Mouse (Mus musculus): ENCODE data around the gene Gm10666. TPM values are rescaled to one million over a fixed set of nuclear protein-coding genes. Genes with fewer than 3 reads are reported as not detected.
"Not testable (repeated sequence)": the region's sequence is repeated elsewhere in the genome, so short reads cannot be mapped to it uniquely, and the experiment has no call there.

Gm10666 gene
- polyA plus RNA-seq (2014; fragmentation: Nextera tagmentation; extraction: Ambion mirVana) = not detected in 2 replicates

DNA sequence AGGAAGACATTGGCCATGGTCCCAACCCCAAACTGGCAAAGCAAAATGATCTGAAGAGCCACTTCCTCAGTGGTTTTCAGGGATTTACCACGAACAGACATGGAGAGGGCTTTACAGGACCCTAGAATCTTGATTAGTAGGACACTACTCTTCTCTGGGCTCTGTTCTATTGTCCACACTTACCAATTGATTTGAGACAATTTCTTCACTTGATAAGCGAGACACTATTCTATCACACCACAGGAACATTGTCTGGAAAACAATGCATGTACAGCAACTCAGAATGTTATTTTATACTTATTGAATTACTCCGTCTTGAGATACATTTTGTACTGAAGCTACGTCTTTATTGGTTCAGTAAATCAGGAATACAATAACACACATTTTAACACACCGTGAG lies at the start of gene Gm10666:
Gene Gm10666, minus strand, starts transcription at position 101 of the 400 bp plus-strand sequence.
- H3K4me2 ChIP-seq; H3K36me3 ChIP-seq (ENCODE audit: insufficient read depth); H3K27me3 ChIP-seq (ENCODE audit: insufficient read depth, low read length); H3K4me1 ChIP-seq (ENCODE audit: insufficient read depth); H3K9ac ChIP-seq; H3K9me3 ChIP-seq (ENCODE audit: low read depth, low read length); H3K27ac ChIP-seq (ENCODE audit: low read depth); ATAC-seq (ENCODE audit: insufficient read depth); H3K4me3 ChIP-seq (ENCODE audit: low read depth, low read length); DNase-seq: not testable (repeated sequence)
- no CpG with 5 or more reads among the region's 5 CpGs for WGBS

DNA sequence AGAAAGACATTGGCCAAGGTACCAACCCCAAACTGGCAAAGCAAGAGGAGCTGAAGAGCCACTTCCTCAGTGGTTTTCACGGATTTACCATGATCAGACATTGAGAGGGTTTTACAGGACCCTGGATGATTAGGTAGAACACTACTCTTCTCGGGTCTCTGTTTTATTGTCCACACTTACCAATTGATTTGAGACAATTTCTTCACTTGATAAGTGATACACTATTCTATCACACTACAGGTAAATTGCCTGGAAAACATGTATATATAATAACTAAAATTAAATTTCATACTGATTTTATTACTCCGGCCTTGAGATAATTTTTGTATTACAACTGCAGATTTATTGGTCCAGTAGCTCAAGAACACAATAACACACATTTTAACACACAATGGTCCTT lies 29.4 kb upstream of the Gm10666 start, which contains the start of gene Vmn1r142:
Gene Vmn1r142, minus strand, starts transcription at position 101 of the 400 bp plus-strand sequence.
- not testable (repeated sequence) for DNase-seq; H3K36me3 ChIP-seq (ENCODE audit: insufficient read depth); H3K4me1 ChIP-seq (ENCODE audit: insufficient read depth); ATAC-seq (ENCODE audit: insufficient read depth); H3K4me3 ChIP-seq (ENCODE audit: low read depth, low read length); H3K27me3 ChIP-seq (ENCODE audit: insufficient read depth, low read length); H3K9ac ChIP-seq; H3K9me3 ChIP-seq (ENCODE audit: low read depth, low read length); H3K4me2 ChIP-seq; H3K27ac ChIP-seq (ENCODE audit: low read depth)
- WGBS = no CpG with 5 or more reads among the region's 3 CpGs

GRCm38 (mm10) chr7:22118145-22118544 lies 16.4 kb downstream of the Gm10666 start, which contains the start of gene Gm16451:
Gene Gm16451 (minus strand): TSS chr7:22118245.
- not testable (repeated sequence) for H3K4me3 ChIP-seq (ENCODE audit: low read depth, low read length); H3K4me2 ChIP-seq; H3K9ac ChIP-seq; H3K27ac ChIP-seq (ENCODE audit: low read depth); H3K9me3 ChIP-seq (ENCODE audit: low read depth, low read length); H3K27me3 ChIP-seq (ENCODE audit: insufficient read depth, low read length); DNase-seq; H3K36me3 ChIP-seq (ENCODE audit: insufficient read depth); ATAC-seq (ENCODE audit: insufficient read depth); H3K4me1 ChIP-seq (ENCODE audit: insufficient read depth)
- no CpG with 5 or more reads among the region's 2 CpGs for WGBS

Other genes starting within 250 kb of the Gm10666 start
- not detected in 2 replicates for gene Gm5891, start 213.4 kb downstream of the Gm10666 start, polyA plus RNA-seq (2014; fragmentation: Nextera tagmentation; extraction: Ambion mirVana)
- not detected in 2 replicates for gene Vmn1r137, start 140.2 kb downstream of the Gm10666 start, polyA plus RNA-seq (2014; fragmentation: Nextera tagmentation; extraction: Ambion mirVana)
- gene Vmn1r138, start 105.8 kb downstream of the Gm10666 start, polyA plus RNA-seq (2014; fragmentation: Nextera tagmentation; extraction: Ambion mirVana) = not detected in 2 replicates
- gene Gm6176, start 78.4 kb downstream of the Gm10666 start, polyA plus RNA-seq (2014; fragmentation: Nextera tagmentation; extraction: Ambion mirVana) = not detected in 2 replicates
- not detected in 2 replicates for gene Vmn1r139, start 65.7 kb downstream of the Gm10666 start, polyA plus RNA-seq (2014; fragmentation: Nextera tagmentation; extraction: Ambion mirVana)
- gene Gm16451, start 16.5 kb downstream of the Gm10666 start, polyA plus RNA-seq (2014; fragmentation: Nextera tagmentation; extraction: Ambion mirVana) = not detected in 2 replicates
- gene Vmn1r142, start 29.3 kb upstream of the Gm10666 start, polyA plus RNA-seq (2014; fragmentation: Nextera tagmentation; extraction: Ambion mirVana) = not detected in 2 replicates
- gene Vmn1r143, start 54.6 kb upstream of the Gm10666 start, polyA plus RNA-seq (2014; fragmentation: Nextera tagmentation; extraction: Ambion mirVana) = not detected in 2 replicates
- not detected in 2 replicates for gene Gm8653, start 66.5 kb upstream of the Gm10666 start, polyA plus RNA-seq (2014; fragmentation: Nextera tagmentation; extraction: Ambion mirVana)
- gene Gm8453, start 94.7 kb upstream of the Gm10666 start, polyA plus RNA-seq (2014; fragmentation: Nextera tagmentation; extraction: Ambion mirVana) = not detected in 2 replicates
- not detected in 2 replicates for gene Gm4187, start 195.0 kb upstream of the Gm10666 start, polyA plus RNA-seq (2014; fragmentation: Nextera tagmentation; extraction: Ambion mirVana)
- gene Gm8660, start 236.3 kb upstream of the Gm10666 start, polyA plus RNA-seq (2014; fragmentation: Nextera tagmentation; extraction: Ambion mirVana) = not detected in 2 replicates